Mouse (Mus musculus): ENCODE measurements around the gene Tmem178b. TPM values are rescaled to one million over a fixed set of nuclear protein-coding genes. Genes with fewer than 3 reads are reported as not detected.

Gene Tmem178b
- total and polyA plus RNA-seq, 3 experiments, result 0.51 to 1.3 (median 0.94) TPM

- no peak overlapping the region for H3K4me3 ChIP-seq
- H3K27ac ChIP-seq, result no peak overlapping the region
- DNase-seq, result no peak
- H3K27me3 ChIP-seq (ENCODE audit: control insufficient read depth, insufficient read depth, low read length), result no peaks in the 10 kb centered on the region
- no peaks in the 10 kb centered on the region for H3K79me2 ChIP-seq (replicated peaks; ENCODE audit: control insufficient read depth, insufficient read depth, low read length)
- no peaks in the 10 kb centered on the region for H3K36me3 ChIP-seq (ENCODE audit: control insufficient read depth, insufficient read depth, low read length)
- intact Hi-C loops (cut with DNase I), result no loop called here
- TF ChIP-seq POLR2A (IDR thresholded peaks at IDR 0.05; ENCODE audit: insufficient read depth, low read depth, low read length), result no peak
- no peak for TF ChIP-seq CTCF (IDR thresholded peaks at IDR 0.05)
- no peak for TF ChIP-seq EP300 (IDR thresholded peaks at IDR 0.05; ENCODE audit: insufficient read depth, low read depth, low read length)
- no peak overlapping the region for H3K9ac ChIP-seq (ENCODE audit: low read depth, low read length)
- H3K4me1 ChIP-seq (ENCODE audit: control insufficient read depth, insufficient read depth, low read length), result no peaks in the 10 kb centered on the region
- 54% methylated on average over 3 of the region's 3 CpGs for WGBS
These were observed 186.4 kb downstream of the Tmem178b start for GRCm38 (mm10) chr6:40059466-40059865.

- Histone ChIP-seq H3K4me1 (ENCODE audit: control insufficient read depth, insufficient read depth, low read length) (no peaks in the 10 kb centered on the region), H3K9ac (ENCODE audit: low read depth, low read length) (no peak overlapping the region), H3K27ac (no peak overlapping the region), H3K79me2 (replicated peaks; ENCODE audit: control insufficient read depth, insufficient read depth, low read length) (no peaks in the 10 kb centered on the region), H3K4me3 (no peak overlapping the region), H3K36me3 (ENCODE audit: control insufficient read depth, insufficient read depth, low read length) (no peaks in the 10 kb centered on the region), H3K27me3 (ENCODE audit: control insufficient read depth, insufficient read depth, low read length) (no peaks in the 10 kb centered on the region)
- intact Hi-C loops (cut with DNase I), result no loop called here
- no peak for TF ChIP-seq EP300 (IDR thresholded peaks at IDR 0.05; ENCODE audit: insufficient read depth, low read depth, low read length)
- no peak for TF ChIP-seq POLR2A (IDR thresholded peaks at IDR 0.05; ENCODE audit: insufficient read depth, low read depth, low read length)
- no peak for TF ChIP-seq CTCF (IDR thresholded peaks at IDR 0.05)
- WGBS, result 78% methylated on average over 5 of the region's 5 CpGs
- no peak for DNase-seq
These were observed 188.5 kb downstream of the Tmem178b start for GRCm38 (mm10) chr6:40061327-40062189.

DNA sequence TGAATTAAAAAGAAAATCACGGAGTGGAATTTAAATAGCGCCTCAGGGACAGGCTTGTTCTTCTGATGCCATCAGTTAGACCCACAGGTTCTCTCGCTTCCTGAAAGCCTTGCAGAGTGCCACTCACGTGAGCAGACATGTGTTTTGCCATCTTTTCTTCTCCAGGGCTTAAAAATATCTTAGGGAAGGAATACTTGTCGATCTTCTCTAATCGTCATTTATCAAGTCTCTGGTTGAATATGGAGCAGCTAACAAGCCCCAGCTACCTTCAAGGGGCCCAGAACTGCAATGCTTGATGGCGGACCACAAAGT, 189.1 kb downstream of the Tmem178b start:
- no peak for DNase-seq
- Histone ChIP-seq H3K9ac (ENCODE audit: low read depth, low read length) (no peak overlapping the region), H3K27ac (no peak overlapping the region), H3K79me2 (replicated peaks; ENCODE audit: control insufficient read depth, insufficient read depth, low read length) (no peaks in the 10 kb centered on the region), H3K36me3 (ENCODE audit: control insufficient read depth, insufficient read depth, low read length) (no peaks in the 10 kb centered on the region), H3K27me3 (ENCODE audit: control insufficient read depth, insufficient read depth, low read length) (no peaks in the 10 kb centered on the region), H3K4me1 (ENCODE audit: control insufficient read depth, insufficient read depth, low read length) (no peaks in the 10 kb centered on the region), H3K4me3 (no peak overlapping the region)
- WGBS, result 77% methylated on average over 7 of the region's 7 CpGs
- TF ChIP-seq CTCF (IDR thresholded peaks at IDR 0.05) (no peak), EP300 (IDR thresholded peaks at IDR 0.05; ENCODE audit: insufficient read depth, low read depth, low read length) (no peak), POLR2A (IDR thresholded peaks at IDR 0.05; ENCODE audit: insufficient read depth, low read depth, low read length) (no peak)
- intact Hi-C loops (cut with DNase I), result no loop called here

DNA sequence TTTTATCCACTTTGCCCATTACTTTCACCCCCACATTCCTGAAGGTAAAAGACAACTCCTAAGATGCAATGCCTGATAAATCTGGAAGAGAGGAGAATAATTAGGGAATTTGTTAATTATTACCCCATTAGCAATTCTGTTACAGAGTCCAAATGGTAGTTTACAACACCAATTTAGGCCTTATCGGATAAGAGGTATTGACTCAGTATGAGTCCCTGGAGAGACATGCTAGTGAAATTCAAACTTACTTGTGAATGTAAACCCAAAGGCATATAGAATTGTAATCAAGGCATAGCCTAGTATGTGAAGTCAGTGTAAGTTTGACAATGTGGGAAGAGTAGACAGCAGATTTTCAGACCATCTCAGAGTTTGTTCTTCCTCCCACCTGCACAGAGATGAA, 190.4 kb downstream of the Tmem178b start:
- no peaks in the 10 kb centered on the region for H3K36me3 ChIP-seq (ENCODE audit: control insufficient read depth, insufficient read depth, low read length)
- no peak overlapping the region for H3K27ac ChIP-seq
- H3K4me1 ChIP-seq (ENCODE audit: control insufficient read depth, insufficient read depth, low read length), result no peaks in the 10 kb centered on the region
- H3K4me3 ChIP-seq, result no peak overlapping the region
- no peaks in the 10 kb centered on the region for H3K27me3 ChIP-seq (ENCODE audit: control insufficient read depth, insufficient read depth, low read length)
- intact Hi-C loops (cut with DNase I), result no loop called here
- H3K9ac ChIP-seq (ENCODE audit: low read depth, low read length), result no peak overlapping the region
- TF ChIP-seq POLR2A (IDR thresholded peaks at IDR 0.05; ENCODE audit: insufficient read depth, low read depth, low read length) (no peak), CTCF (IDR thresholded peaks at IDR 0.05) (no peak), EP300 (IDR thresholded peaks at IDR 0.05; ENCODE audit: insufficient read depth, low read depth, low read length) (no peak)
- H3K79me2 ChIP-seq (replicated peaks; ENCODE audit: control insufficient read depth, insufficient read depth, low read length), result no peaks in the 10 kb centered on the region
- WGBS, result 95% methylated on average over 1 of the region's 1 CpGs
- no peak for DNase-seq

GRCm38 (mm10) chr6:40063899-40064298, 190.8 kb downstream of the Tmem178b start:
- WGBS, result 41% methylated on average over 1 of the region's 1 CpGs
- intact Hi-C loops (cut with DNase I), result no loop called here

DNA sequence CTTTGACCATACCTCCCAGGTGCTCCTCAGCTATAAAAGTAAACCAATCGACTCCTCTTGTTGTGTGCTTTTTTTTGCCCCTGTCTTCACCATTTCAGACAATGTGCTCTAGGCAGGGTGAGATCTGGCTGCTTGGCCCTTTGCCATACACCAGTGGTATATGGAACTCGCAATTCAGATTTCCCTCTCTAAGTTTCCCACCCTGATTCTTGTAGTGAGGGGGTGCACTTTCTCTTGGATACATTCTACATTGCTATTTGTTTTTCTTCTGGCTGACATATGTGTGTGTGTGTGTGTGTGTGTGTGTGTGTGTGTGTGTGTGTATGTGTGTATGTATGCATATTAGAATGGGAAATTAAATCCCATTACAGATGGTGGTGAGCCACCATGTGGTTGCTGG, 191.3 kb downstream of the Tmem178b start:
- Histone ChIP-seq H3K79me2 (replicated peaks; ENCODE audit: control insufficient read depth, insufficient read depth, low read length) (no peaks in the 10 kb centered on the region), H3K9ac (ENCODE audit: low read depth, low read length) (no peak overlapping the region), H3K4me3 (no peak overlapping the region), H3K27ac (no peak overlapping the region), H3K27me3 (ENCODE audit: control insufficient read depth, insufficient read depth, low read length) (no peaks in the 10 kb centered on the region), H3K4me1 (ENCODE audit: control insufficient read depth, insufficient read depth, low read length) (no peaks in the 10 kb centered on the region), H3K36me3 (ENCODE audit: control insufficient read depth, insufficient read depth, low read length) (no peaks in the 10 kb centered on the region)
- WGBS, result 48% methylated on average over 2 of the region's 2 CpGs
- intact Hi-C loops (cut with DNase I), result no loop called here
- DNase-seq, result no peak
- TF ChIP-seq EP300 (IDR thresholded peaks at IDR 0.05; ENCODE audit: insufficient read depth, low read depth, low read length) (no peak), CTCF (IDR thresholded peaks at IDR 0.05) (no peak), POLR2A (IDR thresholded peaks at IDR 0.05; ENCODE audit: insufficient read depth, low read depth, low read length) (no peak)

More at GRCm38 (mm10) chr6:40063899-40064298, 190.8 kb downstream of the Tmem178b start:
- Histone ChIP-seq H3K27me3 (ENCODE audit: control insufficient read depth, insufficient read depth, low read length) (no peaks in the 10 kb centered on the region), H3K36me3 (ENCODE audit: control insufficient read depth, insufficient read depth, low read length) (no peaks in the 10 kb centered on the region), H3K9ac (ENCODE audit: low read depth, low read length) (no peak overlapping the region), H3K4me1 (ENCODE audit: control insufficient read depth, insufficient read depth, low read length) (no peaks in the 10 kb centered on the region), H3K4me3 (no peak overlapping the region), H3K27ac (no peak overlapping the region), H3K79me2 (replicated peaks; ENCODE audit: control insufficient read depth, insufficient read depth, low read length) (no peaks in the 10 kb centered on the region)
- DNase-seq, result no peak
- TF ChIP-seq EP300 (IDR thresholded peaks at IDR 0.05; ENCODE audit: insufficient read depth, low read depth, low read length), result no peak
- TF ChIP-seq POLR2A (IDR thresholded peaks at IDR 0.05; ENCODE audit: insufficient read depth, low read depth, low read length), result no peak
- no peak for TF ChIP-seq CTCF (IDR thresholded peaks at IDR 0.05)

Measured in heart, adult 2 months (tissue).